Mouse (Mus musculus): Measurements from ENCODE around the gene Cyp4b1. TPM values are rescaled to one million over a fixed set of nuclear protein-coding genes. Genes with fewer than 3 reads are reported as not detected.

The Cyp4b1 gene
- total RNA-seq, 2 experiments from 2014 or later = 2.0 to 2.6 TPM

Other genes starting within 250 kb of the Cyp4b1 start
- gene Cyp4a12b, start 236.1 kb downstream of the Cyp4b1 start, total RNA-seq (2021) = not detected
- gene Cyp4a30b, start 195.1 kb downstream of the Cyp4b1 start, total RNA-seq (2021) = not detected
- not detected for gene Cyp4a14, start 151.6 kb downstream of the Cyp4b1 start, total RNA-seq (2021)
- not detected for gene Cyp4a10, start 129.5 kb downstream of the Cyp4b1 start, total RNA-seq (2021)
- not detected for gene Cyp4a31, start 84.1 kb downstream of the Cyp4b1 start, total RNA-seq (2021)
- gene Cyp4a32, start 46.8 kb downstream of the Cyp4b1 start, total RNA-seq (2021) = not detected
- 10 to 100 TPM; 28.6 to 31.3 TPM for gene Efcab14, start 90.0 kb upstream of the Cyp4b1 start, total RNA-seq (2021)
- gene Tex38, start 133.3 kb upstream of the Cyp4b1 start, total RNA-seq (2021) = under 1 TPM; 0.56 to 0.82 TPM
- gene Atpaf1, start 137.1 kb upstream of the Cyp4b1 start, total RNA-seq (2021) = 10 to 100 TPM; 33.8 to 40.4 TPM
- 1 to 10 TPM; 4.8 to 5.6 TPM for gene Mob3c, start 180.4 kb upstream of the Cyp4b1 start, total RNA-seq (2021)
- 10 to 100 TPM; 28.9 to 30.6 TPM for gene Mknk1, start 191.5 kb upstream of the Cyp4b1 start, total RNA-seq (2021)
- not detected for gene Kncn, start 236.7 kb upstream of the Cyp4b1 start, total RNA-seq (2021)
- not detected for gene 6430628N08Rik, start 242.9 kb upstream of the Cyp4b1 start, total RNA-seq (2021)